9 mouse cellular contexts compared by ENCODE assay signal in the genomic region with DNA sequence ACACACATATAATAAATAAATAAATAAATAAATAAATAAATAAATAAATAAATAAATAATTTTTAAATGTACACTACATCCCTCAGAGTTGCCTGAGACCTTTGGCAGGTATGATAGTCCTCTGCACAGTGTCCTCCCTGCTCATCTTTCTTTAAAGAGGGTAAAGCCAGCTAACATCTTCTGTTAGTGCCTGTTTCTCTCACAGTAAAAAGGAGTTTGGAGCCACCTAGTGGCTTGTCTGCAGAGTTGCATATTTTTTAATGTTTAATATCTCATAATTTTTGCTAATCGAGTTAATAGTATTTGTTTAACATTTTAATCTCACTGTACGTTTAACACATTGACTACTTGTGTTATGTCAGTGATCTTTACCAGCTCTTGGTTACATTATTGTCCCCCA.
DNase-seq lines count a peak whose midpoint lies in the region; ATAC-seq and TF ChIP-seq lines count a peak whose summit lies in the region.
"Had no signal": no experiment of that assay in that cellular context is flagged by ENCODE, and none has a peak within 500 bp of the region (broad histone marks: within the 10 kb centered on the region; RNA-seq: fewer than 3 reads in every experiment).

No protein-coding gene starts in this region.

- H3K27me3 ChIP-seq in embryonic facial prominence, embryonic 11.5 days (ENCODE audit: control insufficient read depth, insufficient read depth, low read length): no peaks in the 10 kb centered on the region
- H3K27me3 ChIP-seq in embryonic facial prominence, embryonic 10.5 days (replicated peaks; ENCODE audit: low read depth, poor library complexity, severe bottlenecking): no peaks in the 10 kb centered on the region
- no peaks in the 10 kb centered on the region for H3K27me3 ChIP-seq in liver, embryonic 14.5 days (ENCODE audit: control insufficient read depth, insufficient read depth, low read length)

- H3K9me3 ChIP-seq in embryonic facial prominence, embryonic 11.5 days (replicated peaks; ENCODE audit: control insufficient read depth, low read length): no peaks in the 10 kb centered on the region
- H3K9me3 ChIP-seq in embryonic facial prominence, embryonic 10.5 days: no peaks in the 10 kb centered on the region
- no peaks in the 10 kb centered on the region for H3K9me3 ChIP-seq in liver, embryonic 14.5 days (ENCODE audit: control insufficient read depth, low read length)

- intact Hi-C loops in gastrocnemius, postnatal 36 days (cut with DNase I): no loop called here

- no peaks in the 10 kb centered on the region for H3K36me3 ChIP-seq in embryonic facial prominence, embryonic 11.5 days (replicated peaks; ENCODE audit: control insufficient read depth, insufficient read depth, low read depth, low read length)
- H3K36me3 ChIP-seq in embryonic facial prominence, embryonic 10.5 days (replicated peaks): no peaks in the 10 kb centered on the region
- no peaks in the 10 kb centered on the region for H3K36me3 ChIP-seq in liver, embryonic 14.5 days (replicated peaks; ENCODE audit: control insufficient read depth, insufficient read depth, low read depth)

- H3K4me3 ChIP-seq in embryonic facial prominence, embryonic 11.5 days (ENCODE audit: low read depth, low read length): no peak overlapping the region
- no peak overlapping the region for H3K4me3 ChIP-seq in embryonic facial prominence, embryonic 10.5 days
- no peak overlapping the region for H3K4me3 ChIP-seq in cortical plate, adult 2 months (ENCODE audit: insufficient read depth, low read length)
- H3K4me3 ChIP-seq in liver, embryonic 14.5 days (ENCODE audit: insufficient read depth in 1 of 2, low read depth in 2 of 2, low read length in 2 of 2): no peak overlapping the region
- H3K4me3 ChIP-seq: myocyte had no signal

- peak; percentile 32; the same call in 1 of the 2 replicates for TF ChIP-seq CTCF in cortical plate, adult 2 months (IDR thresholded peaks at IDR 0.05; ENCODE audit: extremely low read depth, insufficient read depth, low read length)
- peak; percentile 47 for TF ChIP-seq CTCF in liver, embryonic 14.5 days (IDR thresholded peaks at IDR 0.05; ENCODE audit: low read depth)

- TF ChIP-seq POLR2A in cortical plate, adult 2 months (IDR thresholded peaks at IDR 0.05; ENCODE audit: extremely low read depth, insufficient read depth, low read length): no peak

- H3K9ac ChIP-seq in embryonic facial prominence, embryonic 11.5 days (replicated peaks; ENCODE audit: low read length): no peak overlapping the region
- H3K9ac ChIP-seq in liver, embryonic 14.5 days (replicated peaks): no peak overlapping the region

- no peaks in the 10 kb centered on the region for H3K4me1 ChIP-seq in embryonic facial prominence, embryonic 11.5 days (ENCODE audit: control insufficient read depth, insufficient read depth, low read length)
- no peaks in the 10 kb centered on the region for H3K4me1 ChIP-seq in embryonic facial prominence, embryonic 10.5 days
- no peaks in the 10 kb centered on the region for H3K4me1 ChIP-seq in cortical plate, adult 2 months (ENCODE audit: control insufficient read depth, insufficient read depth, low read length)
- H3K4me1 ChIP-seq in liver, embryonic 14.5 days (replicated peaks; ENCODE audit: control insufficient read depth in 2 of 2, insufficient read depth in 2 of 2, low read length in 1 of 2): no peaks in the 10 kb centered on the region

- peak; percentile 70 for DNase-seq in embryonic facial prominence, embryonic 11.5 days (ENCODE audit: low spot score)
- no peak for DNase-seq in embryonic facial prominence, embryonic 10.5 days (ENCODE audit: low spot score)
- peak; percentile 67 for DNase-seq in 3T3-L1 (ENCODE audit: low read depth, low spot score)
- no peak for DNase-seq in liver, embryonic 14.5 days (ENCODE audit: low read depth in 3 of 3, low spot score in 3 of 3)
- no peak for DNase-seq in spleen, postnatal 10 days (ENCODE audit: low spot score in 2 of 2)
- no peak for DNase-seq in left cerebral cortex, adult 11 months (ENCODE audit: low spot score)
- DNase-seq in gastrocnemius, postnatal 36 days: no peak

- ATAC-seq in embryonic facial prominence, embryonic 11.5 days (replicated peaks; ENCODE audit: insufficient number of reproducible peaks, low FRiP score, low TSS enrichment, low read depth): no peak
- ATAC-seq in liver, embryonic 14.5 days (ENCODE audit: insufficient read depth): no peak

- no peak overlapping the region for H3K4me2 ChIP-seq in embryonic facial prominence, embryonic 11.5 days (ENCODE audit: low read depth, low read length)
- H3K4me2 ChIP-seq in liver, embryonic 14.5 days (ENCODE audit: low read depth): no peak overlapping the region

- no peak overlapping the region for H3K27ac ChIP-seq in embryonic facial prominence, embryonic 11.5 days (replicated peaks; ENCODE audit: low read depth, low read length)
- no peak overlapping the region for H3K27ac ChIP-seq in embryonic facial prominence, embryonic 10.5 days (replicated peaks)
- H3K27ac ChIP-seq in cortical plate, adult 2 months (ENCODE audit: insufficient read depth, low read length): no peak overlapping the region
- H3K27ac ChIP-seq in liver, embryonic 14.5 days: no peak overlapping the region

- TF ChIP-seq EP300 in liver, embryonic 14.5 days (IDR thresholded peaks at IDR 0.05; ENCODE audit: low read depth): no peak

- WGBS in embryonic facial prominence, embryonic 11.5 days: 10% methylated on average over 2 of the region's 2 CpGs
- 11% methylated on average over 2 of the region's 2 CpGs for WGBS in embryonic facial prominence, embryonic 10.5 days
- WGBS in liver, embryonic 14.5 days (ENCODE audit: insufficient replicate concordance): 6% methylated on average over 2 of the region's 2 CpGs

Comparison
In these comparisons a context has a peak if more than half of its experiments do, and no peak if none do; other contexts are left out.
1. DNase-seq: peak in embryonic facial prominence, embryonic 11.5 days (single experiment) and 3T3-L1 (single experiment); none in embryonic facial prominence, embryonic 10.5 days (single experiment), liver, embryonic 14.5 days (0 of 3), spleen, postnatal 10 days (0 of 2), left cerebral cortex, adult 11 months (single experiment) and gastrocnemius, postnatal 36 days (0 of 2).